Mouse (Mus musculus) limb, embryonic 14.5 days (tissue): ENCODE data around the gene Usp3. TPM values are rescaled to one million over a fixed set of nuclear protein-coding genes. Genes with fewer than 3 reads are reported as not detected.

Source experiments
- ATAC-seq: fragments of 200-750 bp; cut with Nextera tagmentation; 2 replicates; pipeline ENCODE4 v1.8.0; 2017; ENCODE audit warnings: low read depth, moderate number of reproducible peaks, moderate TSS enrichment; ENCODE audit not compliant: low FRiP score
- DNase-seq: peaks from one replicate; pipeline ENCODE4 v3.0.0-alpha.2; 2015; ENCODE audit warnings: low spot score
- H3K27ac ChIP-seq: fragments of 300-500 bp; sonication (generic); replicated peaks from 2 replicates; pipeline ENCODE4 v1.5.1; 2014; ENCODE audit warnings: low read depth, mild to moderate bottlenecking, low read length, moderate library complexity, mixed read lengths
- H3K27me3 ChIP-seq: fragments of 300-500 bp; sonication (generic); 2 replicates; pipeline ENCODE4 v1.6.1; 2014; ENCODE audit warnings: low read length, mixed read lengths; ENCODE audit not compliant: control insufficient read depth, insufficient read depth
- H3K36me3 ChIP-seq: fragments of 300-500 bp; sonication (generic); 2 replicates; pipeline ENCODE4 v1.6.1; 2014; ENCODE audit warnings: mild to moderate bottlenecking, low read length, moderate library complexity, mixed read lengths; ENCODE audit not compliant: control insufficient read depth, insufficient read depth
- H3K4me1 ChIP-seq: fragments of 300-500 bp; sonication (generic); 2 replicates; pipeline ENCODE4 v1.6.1; 2014; ENCODE audit warnings: antibody characterized with exemption, low read length, mixed read lengths; ENCODE audit not compliant: control insufficient read depth, insufficient read depth
- H3K4me2 ChIP-seq: fragments of 300-500 bp; sonication (generic); replicated peaks from 2 replicates; pipeline ENCODE4 v1.6.1; 2014; ENCODE audit warnings: low read depth, mild to moderate bottlenecking, low read length, moderate library complexity; ENCODE audit not compliant: severe bottlenecking
- H3K4me3 ChIP-seq: fragments of 300-500 bp; sonication (generic); replicated peaks from 2 replicates; pipeline ENCODE4 v1.5.1; 2014; ENCODE audit warnings: low read length
- H3K9ac ChIP-seq: fragments of 300-500 bp; sonication (generic); 2 replicates; pipeline ENCODE4 v1.6.1; 2014; ENCODE audit warnings: mild to moderate bottlenecking, low read depth, low read length, moderate library complexity; ENCODE audit not compliant: severe bottlenecking
- H3K9me3 ChIP-seq: fragments of 300-500 bp; sonication (generic); 2 replicates; pipeline ENCODE4 v1.6.1; 2016; ENCODE audit warnings: low read length; ENCODE audit not compliant: control insufficient read depth
- POLR2A ChIP-seq: fragments of 200-500 bp; IDR thresholded peaks from 2 replicates; pipeline ENCODE4 v1.8.0; 2012; ENCODE audit warnings: inconsistent platforms, mild to moderate bottlenecking, moderate library complexity, borderline replicate concordance; ENCODE audit not compliant: insufficient read depth, insufficient read length; ENCODE audit errors: extremely low read depth
- WGBS: fragments of 180-500 bp; shearing (Covaris S2); extraction: QIAGEN DNeasy Blood & Tissue Kit; methylation state at CpG from one replicate; pipeline ENCODE4 v1.1.7; 2014; 5-methylcytosine and 5-hydroxymethylcytosine counted together
- polyA plus RNA-seq, 2 experiments: library from polyadenylated mRNA; depleted of rRNA in 1 of 2; stranded (reverse) in 1 of 2; unstranded in 1 of 2; fragments of >200 nt; fragmentation: Nextera tagmentation in 1 of 2; extraction: Ambion mirVana in 1 of 2; gene quantifications; 2 replicates each; pipeline versions ENCODE4 v1.2.1 to v1.2.3; 2012 to 2014

Usp3 gene
- polyA plus RNA-seq, 2 experiments: 45.8 to 66.7 TPM

DNA sequence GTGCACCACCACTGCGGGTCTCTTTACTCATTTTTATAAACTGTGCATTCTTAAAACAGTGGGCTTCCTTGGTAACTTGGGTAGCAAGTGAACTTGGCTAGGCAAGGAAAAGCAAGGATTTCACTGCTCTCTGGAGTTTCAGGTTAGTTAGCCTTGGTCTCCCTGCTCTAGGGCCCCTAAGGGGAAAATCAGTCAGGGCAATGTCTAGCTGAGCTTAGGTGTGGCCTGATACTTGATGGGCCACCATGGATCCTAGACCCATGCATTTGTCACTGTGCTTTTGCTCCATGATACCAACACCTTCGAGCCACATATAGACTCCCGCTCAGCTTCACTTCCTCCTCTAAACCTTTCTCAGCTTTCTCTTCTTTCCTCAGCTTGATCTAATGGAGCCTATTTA lies 71.3 kb downstream of the Usp3 start:
- Histone ChIP-seq H3K9ac (no peak overlapping the region), H3K27ac (no peak overlapping the region), H3K4me1 (no peaks in the 10 kb centered on the region), H3K27me3 (no peaks in the 10 kb centered on the region), H3K9me3 (no peaks in the 10 kb centered on the region), H3K4me2 (no peak overlapping the region), H3K36me3 (peaks cover 75% of the 10 kb centered on the region), H3K4me3 (no peak overlapping the region)
- TF ChIP-seq POLR2A: no peak
- WGBS: 99% methylated on average over 3 of the region's 3 CpGs
- no peak for ATAC-seq
- no peak for DNase-seq

DNA sequence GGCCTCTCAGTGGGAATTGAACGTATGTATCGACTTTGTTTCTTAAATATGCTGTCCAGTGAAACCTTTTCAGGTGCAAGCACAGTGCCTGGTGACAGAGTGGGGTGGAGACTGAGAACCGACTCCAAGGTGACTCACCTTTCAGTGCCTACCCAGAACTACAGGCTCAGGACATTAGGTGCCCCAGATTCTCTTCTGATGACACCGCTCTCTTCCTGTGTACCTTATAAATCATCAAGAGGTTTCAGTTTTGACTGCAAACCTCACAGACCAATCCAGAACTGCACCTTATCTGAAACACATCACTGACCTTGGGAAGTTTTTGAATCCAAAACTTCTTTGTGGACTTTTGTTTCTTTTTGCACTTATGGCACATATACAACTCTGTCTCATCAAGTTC lies 72.6 kb downstream of the Usp3 start:
- H3K4me2 ChIP-seq: no peak overlapping the region
- 93% methylated on average over 4 of the region's 4 CpGs for WGBS
- no peak overlapping the region for H3K27ac ChIP-seq
- no peaks in the 10 kb centered on the region for H3K4me1 ChIP-seq
- no peaks in the 10 kb centered on the region for H3K9me3 ChIP-seq
- no peak for DNase-seq
- no peak for ATAC-seq
- no peaks in the 10 kb centered on the region for H3K27me3 ChIP-seq
- TF ChIP-seq POLR2A: no peak
- peaks cover 73% of the 10 kb centered on the region for H3K36me3 ChIP-seq
- H3K4me3 ChIP-seq: no peak overlapping the region
- no peak overlapping the region for H3K9ac ChIP-seq

GRCm38 (mm10) chr9:66518901-66519300 lies 74.0 kb downstream of the Usp3 start:
- H3K27ac ChIP-seq: no peak overlapping the region
- 82% methylated on average over 5 of the region's 5 CpGs for WGBS
- H3K36me3 ChIP-seq: peaks cover 79% of the 10 kb centered on the region
- no peak for TF ChIP-seq POLR2A
- H3K9ac ChIP-seq: no peak overlapping the region
- ATAC-seq (no peak), DNase-seq (peak; percentile 50)
- H3K4me3 ChIP-seq: no peak overlapping the region
- H3K27me3 ChIP-seq: no peaks in the 10 kb centered on the region
- no peaks in the 10 kb centered on the region for H3K9me3 ChIP-seq
- H3K4me1 ChIP-seq: peaks cover 3% of the 10 kb centered on the region
- H3K4me2 ChIP-seq: no peak overlapping the region

GRCm38 (mm10) chr9:66518251-66518650 lies 74.7 kb downstream of the Usp3 start:
- H3K4me1 ChIP-seq: peaks cover 6% of the 10 kb centered on the region
- no peak overlapping the region for H3K4me2 ChIP-seq
- H3K36me3 ChIP-seq: peaks cover 82% of the 10 kb centered on the region
- 85% methylated on average over 5 of the region's 5 CpGs for WGBS
- no peak for TF ChIP-seq POLR2A
- H3K9ac ChIP-seq: no peak overlapping the region
- ATAC-seq (no peak), DNase-seq (no peak)
- H3K9me3 ChIP-seq: no peaks in the 10 kb centered on the region
- H3K27me3 ChIP-seq: no peaks in the 10 kb centered on the region
- H3K4me3 ChIP-seq: no peak overlapping the region
- H3K27ac ChIP-seq: no peak overlapping the region

DNA sequence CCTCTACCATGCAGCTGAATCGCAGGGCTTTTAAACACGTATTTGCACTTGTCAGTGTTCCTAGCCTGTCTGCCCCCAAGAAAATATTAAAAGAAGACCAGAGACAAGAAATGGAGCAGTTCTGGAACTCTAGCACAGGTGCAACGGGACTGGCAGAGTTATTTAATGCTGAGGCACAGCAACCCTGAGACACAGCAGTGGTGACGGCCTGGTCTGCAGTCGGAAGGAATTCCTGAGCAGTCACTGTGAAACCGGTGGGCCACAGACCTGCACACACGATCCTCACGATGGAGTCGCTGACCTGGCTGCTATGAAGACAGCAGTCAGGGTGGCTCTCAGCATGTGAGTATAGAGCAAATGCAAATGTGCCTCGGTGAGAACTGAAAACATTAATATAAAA lies 75.2 kb downstream of the Usp3 start:
- WGBS: 92% methylated on average over 10 of the region's 10 CpGs
- Histone ChIP-seq H3K9me3 (no peaks in the 10 kb centered on the region), H3K27ac (no peak overlapping the region), H3K9ac (no peak overlapping the region), H3K36me3 (peaks cover 77% of the 10 kb centered on the region), H3K27me3 (no peaks in the 10 kb centered on the region), H3K4me3 (no peak overlapping the region), H3K4me1 (peaks cover 11% of the 10 kb centered on the region), H3K4me2 (no peak overlapping the region)
- TF ChIP-seq POLR2A: no peak
- ATAC-seq (no peak), DNase-seq (no peak)

GRCm38 (mm10) chr9:66516296-66516940 lies 76.5 kb downstream of the Usp3 start:
- no peak for ATAC-seq
- Histone ChIP-seq H3K4me1 (peaks cover 14% of the 10 kb centered on the region), H3K27me3 (no peaks in the 10 kb centered on the region), H3K4me3 (no peak overlapping the region), H3K9me3 (no peaks in the 10 kb centered on the region), H3K36me3 (peaks cover 73% of the 10 kb centered on the region), H3K27ac (no peak overlapping the region), H3K9ac (no peak overlapping the region), H3K4me2 (no peak overlapping the region)
- no peak for DNase-seq
- TF ChIP-seq POLR2A: no peak
- 87% methylated on average over 6 of the region's 6 CpGs for whole genome bisulfite sequencing
